Mouse (Mus musculus) adrenal gland, adult 8-10 months (tissue): ENCODE measurements around the gene Get4. TPM values are rescaled to one million over a fixed set of nuclear protein-coding genes. Genes with fewer than 3 reads are reported as not detected.
A peak's percentile ranks its signal among the peaks of the same experiment; 100 is the strongest.

ENCODE experiments used
- DNase-seq: peaks from one replicate; pipeline ENCODE4 v3.0.0; 2022
- total RNA-seq, 4 experiments: library from RNA; stranded (reverse); gene quantifications; 2 replicates each; pipeline ENCODE4 v1.2.4; 2022

Gene Get4
- total RNA-seq = 100 to 1,000 TPM in 2 of 4 experiments, 10 to 100 TPM in 2; 96.6 to 112 (median 101) TPM

GRCm38 (mm10) chr5:139252081-139252909 lies at the start of gene Get4:
Get4 (plus strand) TSS chr5:139252324.
- peak; percentile 99 for DNase-seq

- DNase-seq = no peak
These were observed 48.8 kb upstream of the Get4 start for GRCm38 (mm10) chr5:139203312-139203711.

- no peak for DNase-seq
These were observed 46.0 kb upstream of the Get4 start for GRCm38 (mm10) chr5:139206081-139206480.

- no peak for DNase-seq
These were observed 45.6 kb upstream of the Get4 start for GRCm38 (mm10) chr5:139206525-139206924.

- no peak for DNase-seq
These were observed 43.9 kb upstream of the Get4 start for GRCm38 (mm10) chr5:139208183-139208582.

- DNase-seq = no peak
These were observed 43.0 kb upstream of the Get4 start for GRCm38 (mm10) chr5:139208871-139209684.

- DNase-seq = no peak
These were observed 42.5 kb upstream of the Get4 start for GRCm38 (mm10) chr5:139209685-139210026.

GRCm38 (mm10) chr5:139211737-139212385 lies 40.3 kb upstream of the Get4 start:
- DNase-seq = no peak

- no peak for DNase-seq
These were observed 37.8 kb upstream of the Get4 start for GRCm38 (mm10) chr5:139214298-139214697.

GRCm38 (mm10) chr5:139215184-139215583 lies 36.9 kb upstream of the Get4 start:
- peak; percentile 58 for DNase-seq

GRCm38 (mm10) chr5:139216121-139216520 lies 36.0 kb upstream of the Get4 start:
- DNase-seq = no peak

GRCm38 (mm10) chr5:139216774-139217173 lies 35.4 kb upstream of the Get4 start:
- DNase-seq = no peak

GRCm38 (mm10) chr5:139220006-139220515 lies 32.1 kb upstream of the Get4 start:
- DNase-seq = no peak

GRCm38 (mm10) chr5:139220610-139221009 lies 31.5 kb upstream of the Get4 start:
- no peak for DNase-seq

- DNase-seq = no peak
These were observed 28.8 kb upstream of the Get4 start for GRCm38 (mm10) chr5:139223331-139223730.

- DNase-seq = no peak
These were observed 24.9 kb upstream of the Get4 start for GRCm38 (mm10) chr5:139227236-139227635.

- DNase-seq = no peak
These were observed 24.5 kb upstream of the Get4 start for GRCm38 (mm10) chr5:139227645-139228044.

- DNase-seq = no peak
These were observed 23.8 kb upstream of the Get4 start for GRCm38 (mm10) chr5:139228318-139228717.

GRCm38 (mm10) chr5:139229716-139230115 lies 22.4 kb upstream of the Get4 start:
- DNase-seq = no peak

GRCm38 (mm10) chr5:139232083-139232482 lies 20.0 kb upstream of the Get4 start:
- no peak for DNase-seq

GRCm38 (mm10) chr5:139234423-139234822 lies 17.7 kb upstream of the Get4 start:
- no peak for DNase-seq

GRCm38 (mm10) chr5:139237436-139237835 lies 14.7 kb upstream of the Get4 start:
- no peak for DNase-seq
